Mouse (Mus musculus) ES-Bruce4 (cell line): Measurements from ENCODE around the gene Ercc6l. TPM values are rescaled to one million over a fixed set of nuclear protein-coding genes. Genes with fewer than 3 reads are reported as not detected.
A peak's percentile ranks its signal among the peaks of the same experiment; 100 is the strongest.

ENCODE experiments used
- H3K27ac ChIP-seq: 2 replicates; pipeline ENCODE4 v1.5.1; 2012; ENCODE audit warnings: low read length, inconsistent platforms; ENCODE audit not compliant: insufficient read depth
- H3K27me3 ChIP-seq: 2 replicates; pipeline ENCODE4 v1.6.1; 2012; ENCODE audit warnings: mild to moderate bottlenecking, low read length, inconsistent platforms; ENCODE audit not compliant: control insufficient read depth, poor library complexity, insufficient read depth, severe bottlenecking
- H3K36me3 ChIP-seq: 2 replicates; pipeline ENCODE4 v1.6.1; 2012; ENCODE audit warnings: inconsistent platforms, mild to moderate bottlenecking, low read length, moderate library complexity; ENCODE audit not compliant: control insufficient read depth, poor library complexity, insufficient read depth, severe bottlenecking
- H3K4me1 ChIP-seq: one replicate; pipeline ENCODE4 v1.8.1; 2011; ENCODE audit warnings: low read length; ENCODE audit not compliant: control insufficient read depth, insufficient read depth
- H3K4me3 ChIP-seq: 2 replicates; pipeline ENCODE4 v1.5.1; 2011; ENCODE audit warnings: low read depth, mild to moderate bottlenecking, low read length
- H3K9ac ChIP-seq: 2 replicates; pipeline ENCODE4 v1.6.1; 2012; ENCODE audit warnings: low read depth, mild to moderate bottlenecking, inconsistent platforms; ENCODE audit not compliant: poor library complexity, severe bottlenecking
- H3K9me3 ChIP-seq: replicated peaks from 2 replicates; pipeline ENCODE4 v1.6.1; 2012; ENCODE audit warnings: mild to moderate bottlenecking, low read length, inconsistent platforms; ENCODE audit not compliant: control insufficient read depth, poor library complexity, insufficient read depth, severe bottlenecking
- CTCF ChIP-seq: IDR thresholded peaks from one replicate; pipeline ENCODE4 v1.8.1; 2011; ENCODE audit warnings: low read depth, low read length
- EP300 ChIP-seq: IDR thresholded peaks from 2 replicates; pipeline ENCODE4 v1.6.1; 2011; ENCODE audit warnings: low read depth, low read length; ENCODE audit not compliant: insufficient read depth
- POLR2A ChIP-seq: IDR thresholded peaks from one replicate; pipeline ENCODE4 v1.8.1; 2011; ENCODE audit warnings: low read length; ENCODE audit not compliant: insufficient read depth
- polyA plus RNA-seq: library from polyadenylated mRNA; stranded (reverse); fragments of >200 nt; gene quantifications from 2 replicates; pipeline ENCODE4 v1.2.4, GENCODE M21; 2011; ENCODE audit warnings: low read depth; ENCODE audit not compliant: missing spikeins, insufficient read depth, insufficient read length

Gene Ercc6l
- 22.3 and 23.1 TPM in 2 replicates for polyA plus RNA-seq

DNA sequence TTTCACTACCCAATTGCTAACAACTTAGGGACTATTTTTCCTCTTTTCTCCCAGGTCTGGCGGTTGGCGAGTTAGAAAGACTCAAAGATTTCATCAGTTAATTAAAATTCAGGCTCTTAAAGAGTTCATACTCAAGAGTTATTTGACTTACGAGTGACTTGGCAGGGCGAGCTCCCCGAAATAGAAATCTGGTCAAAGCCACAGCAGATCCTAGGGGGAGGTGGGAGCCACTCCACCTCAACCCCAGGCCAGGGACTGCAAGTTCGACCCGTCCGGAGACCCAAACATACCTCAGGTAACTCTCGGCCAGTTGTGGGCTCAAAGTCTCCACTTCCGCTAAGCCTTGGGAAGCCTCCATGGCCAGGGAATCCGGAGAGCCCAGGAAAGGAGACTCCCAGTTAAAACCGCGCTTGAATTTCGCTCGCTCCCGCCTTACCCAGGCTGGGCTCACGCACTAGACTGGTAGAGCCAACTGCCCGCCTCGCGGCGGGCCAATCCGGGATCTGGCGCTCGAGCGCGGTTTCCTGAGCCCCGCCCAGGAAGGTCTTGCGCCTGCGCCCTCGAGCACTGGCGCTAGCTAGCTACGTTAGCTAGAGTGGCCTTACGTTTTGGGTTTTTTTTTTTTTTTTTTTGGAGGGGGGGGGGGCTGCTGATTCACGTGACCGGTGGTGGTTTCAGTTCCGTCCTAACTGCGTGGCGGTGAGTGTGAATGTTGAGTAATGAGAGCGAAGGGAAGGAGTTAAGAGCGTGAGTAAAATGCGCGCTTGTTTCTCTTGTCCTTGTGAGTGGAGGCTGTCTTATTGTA lies at the start of gene Ercc6l:
TSS of gene Ercc6l (minus strand) at position 474 of the 805 bp plus-strand sequence.
- Histone ChIP-seq H3K36me3 (no peaks in the 10 kb centered on the region), H3K4me3 (peak within 1 kb of the TSS; percentile 94), H3K27me3 (no peaks in the 10 kb centered on the region), H3K4me1 (no peaks in the 10 kb centered on the region), H3K9me3 (no peaks in the 10 kb centered on the region), H3K9ac (peak within 1 kb of the TSS; percentile 86), H3K27ac (peak within 1 kb of the TSS; percentile 69)
- TF ChIP-seq EP300 (no peak), POLR2A (peak; percentile 50)

DNA sequence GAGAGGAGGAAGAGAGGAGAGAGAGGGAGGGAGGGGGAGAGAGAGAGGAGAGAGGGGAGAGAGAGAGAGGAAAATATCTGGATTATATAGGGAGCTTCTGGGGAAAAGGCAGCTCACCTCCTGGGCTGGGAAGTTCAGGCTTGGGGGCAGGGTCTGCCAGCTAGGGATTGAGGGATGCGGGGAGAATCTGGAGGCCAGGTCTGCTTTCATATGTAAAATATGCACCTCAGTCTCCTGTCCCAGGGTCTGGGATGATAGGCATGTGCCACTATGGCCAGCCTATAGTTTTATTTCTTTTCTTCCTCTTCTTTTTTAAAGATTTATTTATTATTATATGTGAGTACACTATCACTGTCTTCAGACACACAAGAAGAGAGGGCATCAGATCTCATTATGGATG lies 33.9 kb upstream of the Ercc6l start:
- no peaks in the 10 kb centered on the region for H3K27me3 ChIP-seq
- H3K4me1 ChIP-seq: no peaks in the 10 kb centered on the region
- H3K9me3 ChIP-seq: no peaks in the 10 kb centered on the region
- no peak overlapping the region; the same call in 1 of the 2 replicates for H3K4me3 ChIP-seq
- TF ChIP-seq EP300: no peak
- TF ChIP-seq POLR2A: no peak
- TF ChIP-seq CTCF: no peak
- H3K9ac ChIP-seq: peak overlapping the region; percentile 67; the same call in 1 of the 2 replicates
- H3K36me3 ChIP-seq: peaks cover 29% of the 10 kb centered on the region
- no peak overlapping the region for H3K27ac ChIP-seq

DNA sequence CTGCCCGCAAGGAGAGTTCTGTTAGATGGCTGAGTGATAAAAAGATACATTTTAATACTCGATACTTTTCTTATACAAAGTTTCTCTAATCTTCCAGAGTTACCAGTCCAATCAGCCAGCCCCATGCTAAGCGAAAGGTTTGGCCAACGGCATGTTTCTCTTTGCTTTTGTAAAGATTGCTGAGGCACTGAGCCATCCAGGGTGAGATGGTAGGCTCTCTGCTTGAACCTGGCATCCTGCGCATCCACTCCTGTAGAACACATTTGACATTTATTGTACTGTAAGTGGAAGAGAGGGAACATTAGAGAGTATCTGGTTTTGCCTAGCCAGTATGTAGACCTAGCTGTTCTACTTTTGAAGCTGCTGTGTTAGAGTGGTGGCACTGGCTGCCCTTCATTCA lies 32.7 kb upstream of the Ercc6l start:
- H3K9me3 ChIP-seq: no peaks in the 10 kb centered on the region
- H3K9ac ChIP-seq: peak overlapping the region; percentile 67
- no peak for TF ChIP-seq EP300
- no peak for TF ChIP-seq CTCF
- no peak for TF ChIP-seq POLR2A
- no peaks in the 10 kb centered on the region for H3K27me3 ChIP-seq
- peak overlapping the region; percentile 49; the same call in 1 of the 2 replicates for H3K27ac ChIP-seq
- peaks cover 41% of the 10 kb centered on the region for H3K36me3 ChIP-seq
- H3K4me3 ChIP-seq: no peak overlapping the region
- no peaks in the 10 kb centered on the region for H3K4me1 ChIP-seq

DNA sequence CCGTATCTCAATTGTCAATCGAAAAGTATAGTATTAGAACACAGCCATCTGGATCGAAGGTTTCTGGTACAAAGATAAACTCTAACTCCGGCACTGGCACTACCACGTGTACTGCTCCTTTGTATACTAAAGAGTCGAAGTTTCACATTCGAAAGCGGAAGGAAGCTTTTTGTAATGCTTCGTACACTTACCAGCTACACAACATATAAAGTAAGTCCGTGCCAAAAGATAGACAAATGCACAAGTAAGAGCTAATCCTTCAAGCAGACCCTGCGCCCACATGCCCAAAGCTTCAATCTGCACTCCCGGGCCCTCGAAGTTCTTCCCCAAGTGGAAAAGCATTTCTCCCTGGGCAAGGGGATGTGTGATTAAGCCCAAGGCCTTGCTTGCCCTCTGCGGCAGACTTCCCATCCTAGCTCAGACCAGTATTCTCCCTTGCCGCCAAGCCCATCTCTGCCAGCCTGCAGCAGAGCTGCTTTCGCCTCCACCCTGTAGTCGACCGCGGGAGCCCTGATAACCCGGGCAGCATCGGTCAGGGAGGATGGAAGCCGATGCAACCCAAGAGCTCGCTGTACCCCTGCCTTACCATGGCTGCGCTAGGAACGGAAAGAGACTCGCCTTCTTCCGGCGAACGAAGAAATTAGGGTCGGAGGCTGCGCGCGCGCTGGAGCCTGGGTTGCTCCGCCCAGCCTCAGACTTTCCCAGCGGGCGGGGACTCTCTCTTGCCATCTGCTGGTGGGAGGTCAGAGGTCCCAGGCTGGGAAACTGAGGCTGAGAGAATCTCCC lies 32.0 kb upstream of the Ercc6l start, which contains the start of gene Rps4x:
TSS of gene Rps4x (minus strand) at position 683 of the 786 bp plus-strand sequence.
- H3K9ac ChIP-seq: peak within 1 kb of the TSS; percentile 100
- H3K9me3 ChIP-seq: no peaks in the 10 kb centered on the region
- H3K36me3 ChIP-seq: peaks cover 48% of the 10 kb centered on the region
- H3K27ac ChIP-seq: peak within 1 kb of the TSS; percentile 77
- no peaks in the 10 kb centered on the region for H3K4me1 ChIP-seq
- H3K4me3 ChIP-seq: peak within 1 kb of the TSS; percentile 98
- TF ChIP-seq CTCF (peak; percentile 55), EP300 (no peak), POLR2A (peak; percentile 56)
- no peaks in the 10 kb centered on the region for H3K27me3 ChIP-seq

DNA sequence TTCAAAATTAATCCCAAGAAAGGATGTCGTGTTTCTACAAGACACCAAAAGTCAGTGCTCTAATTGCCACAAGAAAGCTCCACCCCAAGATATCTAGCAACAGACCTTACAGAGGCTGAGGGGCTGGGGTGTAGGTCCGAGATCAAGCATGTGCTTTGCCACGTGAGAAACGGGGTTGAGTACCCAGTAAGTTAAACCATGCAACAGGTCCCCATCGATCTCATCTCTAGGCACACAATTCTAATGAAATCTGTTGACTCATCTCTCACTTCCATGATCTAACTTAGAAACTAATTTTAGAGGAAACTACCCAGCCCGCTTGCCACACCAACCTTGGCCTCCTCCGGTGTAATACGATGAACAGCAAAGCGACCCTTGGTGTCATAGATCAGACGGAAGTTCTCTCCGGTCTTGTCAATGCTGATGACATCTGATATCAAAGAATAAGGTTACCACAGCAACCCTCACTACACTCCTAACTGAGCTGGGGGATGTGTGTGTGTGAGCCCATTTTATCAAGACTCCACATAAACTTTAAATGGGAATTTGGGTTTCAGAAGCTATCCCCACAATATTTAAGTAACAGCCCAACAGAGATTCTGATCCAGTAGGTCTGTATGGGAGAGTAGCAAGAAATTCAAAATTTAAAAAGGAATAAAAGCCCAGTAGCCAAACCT lies 30.3 kb upstream of the Ercc6l start:
- no peaks in the 10 kb centered on the region for H3K27me3 ChIP-seq
- no peaks in the 10 kb centered on the region for H3K9me3 ChIP-seq
- peak overlapping the region; percentile 98 for H3K4me3 ChIP-seq
- H3K36me3 ChIP-seq: peaks cover 56% of the 10 kb centered on the region
- H3K27ac ChIP-seq: peak overlapping the region; percentile 77
- no peak for TF ChIP-seq EP300
- no peak for TF ChIP-seq POLR2A
- TF ChIP-seq CTCF: no peak
- H3K9ac ChIP-seq: peak overlapping the region; percentile 100
- H3K4me1 ChIP-seq: no peaks in the 10 kb centered on the region
